Mouse (Mus musculus) MEL (cell line): ENCODE data around the gene Rnf7.

Experiments used
- CTCF ChIP-seq, 3 experiments: IDR thresholded peaks in 2 of 3; conservative IDR thresholded peaks in 1 of 3; 2 replicates each; pipeline ENCODE4 v1.5.1; 2011 to 2012; ENCODE audit warnings: low read length in 3 of 3, low read depth in 2 of 3, mild to moderate bottlenecking in 2 of 3, improper control_type of control experiment in 1 of 3, inconsistent platforms in 1 of 3, mixed read lengths in 1 of 3, moderate library complexity in 1 of 3; ENCODE audit not compliant: control insufficient read depth in 1 of 3, insufficient read depth in 1 of 3, poor library complexity in 1 of 3, severe bottlenecking in 1 of 3
- EP300 ChIP-seq, 2 experiments: IDR thresholded peaks; 2 replicates each; pipeline ENCODE4 v1.6.1; 2011; ENCODE audit warnings: improper control_type of control experiment in 2 of 2, low read length in 2 of 2, low read depth in 1 of 2, mild to moderate bottlenecking in 1 of 2
- POLR2A ChIP-seq, 2 experiments: IDR thresholded peaks; 2 replicates each; pipeline ENCODE4 v1.6.1; 2011 to 2012; ENCODE audit warnings: low read length in 2 of 2, mild to moderate bottlenecking in 2 of 2, control low read depth in 1 of 2, improper control_type of control experiment in 1 of 2, low read depth in 1 of 2, moderate library complexity in 1 of 2; ENCODE audit not compliant: control insufficient read depth in 1 of 2, insufficient read depth in 1 of 2, poor library complexity in 1 of 2

GRCm38 (mm10) chr9:96432575-96432974, 45.9 kb downstream of the Rnf7 start:
- TF ChIP-seq EP300 (IDR thresholded peaks at IDR 0.05; ENCODE audit: low read depth in 1 of 2, low read length in 2 of 2) (no peak), CTCF (IDR thresholded peaks at IDR 0.05 in 2 of 3, conservative IDR thresholded peaks at IDR 0.05 in 1 of 3; ENCODE audit: control insufficient read depth in 1 of 3, insufficient read depth in 1 of 3, low read depth in 2 of 3, low read length in 3 of 3, poor library complexity in 1 of 3, severe bottlenecking in 1 of 3) (no peak), POLR2A (IDR thresholded peaks at IDR 0.05; ENCODE audit: control insufficient read depth in 1 of 2, insufficient read depth in 1 of 2, low read depth in 1 of 2, low read length in 2 of 2, poor library complexity in 1 of 2) (no peak)
